Mouse (Mus musculus) limb, embryonic 14.5 days (tissue): Measurements from ENCODE around the gene Ppp4r4. TPM values are rescaled to one million over a fixed set of nuclear protein-coding genes. Genes with fewer than 3 reads are reported as not detected.
"Not testable (repeated sequence)": the region's sequence is repeated elsewhere in the genome, so short reads cannot be mapped to it uniquely, and the experiment has no call there.

ENCODE experiments used
- ATAC-seq: fragments of 200-750 bp; cut with Nextera tagmentation; 2 replicates; pipeline ENCODE4 v1.8.0; 2017; ENCODE audit warnings: low read depth, moderate number of reproducible peaks, moderate TSS enrichment; ENCODE audit not compliant: low FRiP score
- DNase-seq: peaks from one replicate; pipeline ENCODE4 v3.0.0-alpha.2; 2015; ENCODE audit warnings: low spot score
- H3K27ac ChIP-seq: fragments of 300-500 bp; sonication (generic); replicated peaks from 2 replicates; pipeline ENCODE4 v1.5.1; 2014; ENCODE audit warnings: low read depth, mild to moderate bottlenecking, low read length, moderate library complexity, mixed read lengths
- H3K27me3 ChIP-seq: fragments of 300-500 bp; sonication (generic); 2 replicates; pipeline ENCODE4 v1.6.1; 2014; ENCODE audit warnings: low read length, mixed read lengths; ENCODE audit not compliant: control insufficient read depth, insufficient read depth
- H3K36me3 ChIP-seq: fragments of 300-500 bp; sonication (generic); 2 replicates; pipeline ENCODE4 v1.6.1; 2014; ENCODE audit warnings: mild to moderate bottlenecking, low read length, moderate library complexity, mixed read lengths; ENCODE audit not compliant: control insufficient read depth, insufficient read depth
- H3K4me1 ChIP-seq: fragments of 300-500 bp; sonication (generic); 2 replicates; pipeline ENCODE4 v1.6.1; 2014; ENCODE audit warnings: antibody characterized with exemption, low read length, mixed read lengths; ENCODE audit not compliant: control insufficient read depth, insufficient read depth
- H3K4me2 ChIP-seq: fragments of 300-500 bp; sonication (generic); replicated peaks from 2 replicates; pipeline ENCODE4 v1.6.1; 2014; ENCODE audit warnings: low read depth, mild to moderate bottlenecking, low read length, moderate library complexity; ENCODE audit not compliant: severe bottlenecking
- H3K4me3 ChIP-seq: fragments of 300-500 bp; sonication (generic); replicated peaks from 2 replicates; pipeline ENCODE4 v1.5.1; 2014; ENCODE audit warnings: low read length
- H3K9ac ChIP-seq: fragments of 300-500 bp; sonication (generic); 2 replicates; pipeline ENCODE4 v1.6.1; 2014; ENCODE audit warnings: mild to moderate bottlenecking, low read depth, low read length, moderate library complexity; ENCODE audit not compliant: severe bottlenecking
- H3K9me3 ChIP-seq: fragments of 300-500 bp; sonication (generic); 2 replicates; pipeline ENCODE4 v1.6.1; 2016; ENCODE audit warnings: low read length; ENCODE audit not compliant: control insufficient read depth
- POLR2A ChIP-seq: fragments of 200-500 bp; IDR thresholded peaks from 2 replicates; pipeline ENCODE4 v1.8.0; 2012; ENCODE audit warnings: inconsistent platforms, mild to moderate bottlenecking, moderate library complexity, borderline replicate concordance; ENCODE audit not compliant: insufficient read depth, insufficient read length; ENCODE audit errors: extremely low read depth
- WGBS: fragments of 180-500 bp; shearing (Covaris S2); extraction: QIAGEN DNeasy Blood & Tissue Kit; methylation state at CpG from one replicate; pipeline ENCODE4 v1.1.7; 2014; 5-methylcytosine and 5-hydroxymethylcytosine counted together
- polyA plus RNA-seq, 2 experiments: library from polyadenylated mRNA; depleted of rRNA in 1 of 2; stranded (reverse) in 1 of 2; unstranded in 1 of 2; fragments of >200 nt; fragmentation: Nextera tagmentation in 1 of 2; extraction: Ambion mirVana in 1 of 2; gene quantifications; 2 replicates each; pipeline versions ENCODE4 v1.2.1 to v1.2.3; 2012 to 2014

The Ppp4r4 gene
- polyA plus RNA-seq (2012; rRNA removed) (1.4 and 1.9 TPM in 2 replicates), polyA plus RNA-seq (2014; fragmentation: Nextera tagmentation; extraction: Ambion mirVana) (0.62 and 1.2 TPM in 2 replicates)

DNA sequence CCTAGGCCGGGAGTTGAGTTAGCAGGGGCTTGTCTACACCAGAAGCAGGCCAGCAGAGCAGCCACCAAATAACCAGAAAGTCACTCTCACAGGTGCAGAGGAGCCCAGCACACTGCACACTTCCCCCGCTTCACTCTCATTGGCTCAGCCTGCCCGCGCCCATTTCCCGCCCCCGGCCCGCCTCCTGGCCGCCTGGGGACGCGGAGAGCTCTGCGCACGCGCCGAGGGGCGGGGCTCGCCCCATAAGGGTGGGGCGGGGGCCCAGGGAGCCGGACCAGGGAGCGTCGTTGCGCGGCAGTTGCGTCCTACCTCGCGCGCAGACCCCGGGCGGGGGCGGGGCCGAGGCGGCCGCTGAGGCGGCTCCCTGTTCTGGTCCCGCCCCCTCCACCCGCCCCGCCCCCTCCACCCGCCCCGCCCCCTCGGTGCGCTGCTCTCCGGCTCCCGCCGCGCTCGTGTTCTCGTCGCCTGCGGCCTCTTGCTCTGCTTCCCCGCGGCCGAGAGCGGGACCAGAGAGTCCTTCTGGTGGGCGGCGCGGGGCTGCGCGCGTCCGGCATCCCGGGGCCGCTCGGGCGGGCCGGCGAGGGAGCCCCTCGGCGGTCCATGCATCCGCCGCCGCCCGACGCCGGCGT is at the start of gene Ppp4r4:
TSS of gene Ppp4r4 (plus strand) at position 264 of the 629 bp plus-strand sequence.
- H3K27me3 ChIP-seq: peaks cover 11% of the 10 kb centered on the region; the same call in 1 of the 2 replicates
- peak; percentile 99 for ATAC-seq
- H3K9me3 ChIP-seq: no peaks in the 10 kb centered on the region
- peak within 1 kb of the TSS; percentile 68 for H3K9ac ChIP-seq
- peaks cover 4% of the 10 kb centered on the region; the same call in 1 of the 2 replicates for H3K4me1 ChIP-seq
- H3K27ac ChIP-seq: no peak within 1 kb of the TSS
- H3K36me3 ChIP-seq: no peaks in the 10 kb centered on the region
- DNase-seq: peak; percentile 92
- H3K4me2 ChIP-seq: peak within 1 kb of the TSS; percentile 99
- no peak for TF ChIP-seq POLR2A
- 0% methylated on average over 17 of the region's 74 CpGs for WGBS
- peak within 1 kb of the TSS; percentile 72 for H3K4me3 ChIP-seq

DNA sequence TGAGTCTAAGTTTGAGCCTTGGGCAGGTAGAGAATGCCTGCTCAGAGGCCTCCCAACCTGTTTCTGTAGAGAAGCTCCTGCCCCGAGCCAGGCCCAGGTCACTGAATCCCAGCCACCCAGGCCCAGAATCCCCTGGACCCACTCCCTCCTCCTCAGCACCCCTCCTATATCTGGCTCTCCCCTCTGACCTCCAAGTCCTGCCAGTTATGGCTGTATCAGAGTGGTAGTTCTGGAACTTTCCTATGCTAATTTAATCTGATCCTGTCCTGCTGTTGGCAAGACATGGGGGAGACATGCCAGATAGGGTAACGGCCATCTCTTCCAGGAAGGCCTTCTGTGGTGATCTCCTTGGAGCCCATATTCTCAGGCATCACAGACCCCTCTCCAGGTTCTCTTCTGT is 49.3 kb upstream of the Ppp4r4 start:
- no peak for TF ChIP-seq POLR2A
- H3K4me3 ChIP-seq: no peak overlapping the region
- no peak for DNase-seq

DNA sequence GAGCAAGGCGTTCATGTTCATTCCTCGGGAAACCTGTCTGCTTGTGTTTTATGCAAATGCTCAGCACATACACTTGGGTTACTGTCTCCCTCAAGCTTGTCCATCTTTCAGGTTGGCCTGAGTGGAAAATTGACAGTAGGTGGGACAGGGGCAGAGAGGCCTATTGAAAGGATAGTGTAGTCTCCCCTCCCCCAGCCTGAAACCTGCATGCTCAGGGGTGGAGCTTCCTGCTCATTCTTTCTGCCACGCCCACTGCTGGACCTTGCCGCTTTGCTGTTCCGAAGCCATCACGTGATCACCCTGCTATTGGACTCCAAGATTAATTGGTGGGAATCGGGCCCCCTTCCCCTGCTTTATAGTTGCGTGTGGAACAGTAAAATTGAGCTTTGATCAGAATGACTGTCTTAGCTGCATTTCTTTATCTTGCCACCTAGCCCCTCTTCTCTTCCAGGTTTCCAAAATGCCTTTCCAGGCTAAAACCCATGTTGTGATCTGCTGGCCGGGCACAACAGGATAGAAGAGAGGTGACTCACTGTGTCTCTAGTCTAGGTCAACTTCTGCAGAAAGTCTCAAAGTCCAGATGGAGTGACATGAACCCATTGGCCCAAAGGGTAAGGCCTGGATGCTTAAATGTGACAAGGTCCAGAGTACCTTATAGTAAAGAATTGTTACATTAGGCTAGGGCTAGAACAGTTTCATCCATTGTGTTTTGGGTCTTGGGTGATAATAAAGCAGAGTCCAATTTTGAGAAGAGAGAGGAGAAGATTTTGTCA is 47.7 kb upstream of the Ppp4r4 start:
- H3K4me2 ChIP-seq, H3K9ac ChIP-seq, H3K4me1 ChIP-seq, H3K27ac ChIP-seq, H3K9me3 ChIP-seq, H3K27me3 ChIP-seq, H3K36me3 ChIP-seq, ATAC-seq, DNase-seq, H3K4me3 ChIP-seq: not testable (repeated sequence)
- WGBS: 63% methylated on average over 9 of the region's 9 CpGs

More for the DNA sequence above, 49.3 kb upstream of the Ppp4r4 start:
- ATAC-seq: no peak
- H3K4me1 ChIP-seq: no peaks in the 10 kb centered on the region
- H3K4me2 ChIP-seq: no peak overlapping the region
- 69% methylated on average over 2 of the region's 2 CpGs for WGBS
- no peak overlapping the region for H3K27ac ChIP-seq
- H3K36me3 ChIP-seq: no peaks in the 10 kb centered on the region
- no peaks in the 10 kb centered on the region for H3K9me3 ChIP-seq
- H3K27me3 ChIP-seq: no peaks in the 10 kb centered on the region
- no peak overlapping the region for H3K9ac ChIP-seq

DNA sequence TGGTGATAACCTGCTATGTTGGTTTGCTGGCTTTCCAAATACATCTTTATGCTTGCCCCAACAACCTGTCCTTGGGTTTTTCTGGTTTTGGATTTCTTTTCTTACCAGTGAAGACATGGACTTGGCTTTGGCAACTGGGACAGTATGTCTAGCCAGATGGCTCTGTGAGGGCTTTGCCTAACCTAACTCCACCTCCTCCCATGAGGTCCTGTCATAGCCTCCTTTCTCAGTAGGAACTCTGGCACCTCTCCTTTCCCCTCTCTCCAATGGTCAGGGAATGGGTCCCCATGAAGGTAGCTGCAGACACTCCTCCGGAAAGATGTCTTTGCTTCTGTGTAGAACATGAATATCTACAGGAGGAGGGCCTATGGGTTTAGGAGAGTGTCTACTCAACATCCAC is 45.4 kb upstream of the Ppp4r4 start:
- no peaks in the 10 kb centered on the region for H3K9me3 ChIP-seq
- H3K4me3 ChIP-seq: no peak overlapping the region
- no peak overlapping the region for H3K27ac ChIP-seq
- no peak for DNase-seq
- ATAC-seq: no peak
- no peaks in the 10 kb centered on the region for H3K4me1 ChIP-seq
- H3K27me3 ChIP-seq: no peaks in the 10 kb centered on the region
- no peak for TF ChIP-seq POLR2A
- 87% methylated on average over 1 of the region's 1 CpGs for WGBS
- H3K4me2 ChIP-seq: no peak overlapping the region
- H3K9ac ChIP-seq: no peak overlapping the region
- H3K36me3 ChIP-seq: no peaks in the 10 kb centered on the region

DNA sequence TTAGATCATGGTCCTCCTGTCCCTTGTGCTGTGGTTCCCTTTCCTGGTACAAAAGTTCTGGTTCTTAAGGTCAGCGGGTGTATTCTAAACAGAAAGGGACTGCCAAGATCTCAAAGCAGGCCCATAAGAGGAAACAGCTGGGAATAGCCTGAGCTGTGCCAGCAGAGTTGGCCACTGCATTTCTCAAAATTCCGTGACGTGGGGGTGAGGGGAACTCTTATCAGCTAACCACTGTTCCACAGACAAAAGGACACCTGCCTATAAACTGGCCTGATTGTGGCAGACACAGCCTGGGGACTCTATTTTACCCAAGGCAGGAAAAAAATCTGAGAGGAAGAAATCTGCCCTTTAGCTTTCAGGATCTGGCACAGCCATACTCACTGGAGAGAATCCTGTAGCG is 44.8 kb upstream of the Ppp4r4 start:
- no peak for ATAC-seq
- 56% methylated on average over 4 of the region's 4 CpGs for WGBS
- TF ChIP-seq POLR2A: no peak

More for the DNA sequence above, 44.8 kb upstream of the Ppp4r4 start:
- H3K4me3 ChIP-seq: no peak overlapping the region
- no peak for DNase-seq
- no peak overlapping the region for H3K4me2 ChIP-seq
- H3K27me3 ChIP-seq: no peaks in the 10 kb centered on the region
- no peak overlapping the region for H3K9ac ChIP-seq
- H3K9me3 ChIP-seq: no peaks in the 10 kb centered on the region
- no peaks in the 10 kb centered on the region for H3K36me3 ChIP-seq
- H3K4me1 ChIP-seq: no peaks in the 10 kb centered on the region
- H3K27ac ChIP-seq: no peak overlapping the region
